Mouse (Mus musculus): ENCODE measurements around the gene Svep1. TPM values are rescaled to one million over a fixed set of nuclear protein-coding genes. Genes with fewer than 3 reads are reported as not detected.

Gene Svep1
- polyA plus RNA-seq, 1 experiment from 2014 or later = 5.7 TPM

GRCm38 (mm10) chr4:58205750-58206114, 927 bp downstream of the Svep1 start:
- Histone ChIP-seq H3K36me3 (ENCODE audit: control insufficient read depth, insufficient read depth, low read length) (no peaks in the 10 kb centered on the region), H3K4me1 (ENCODE audit: control insufficient read depth, insufficient read depth, low read length) (no peaks in the 10 kb centered on the region; the same call in 1 of the 2 replicates), H3K27me3 (ENCODE audit: control insufficient read depth, insufficient read depth, low read length) (peaks cover 11% of the 10 kb centered on the region), H3K27ac (ENCODE audit: low read length) (peak overlapping the region; percentile 79), H3K4me3 (replicated peaks; ENCODE audit: low read length) (peak overlapping the region; percentile 64), H3K9ac (ENCODE audit: low read length) (peak overlapping the region; percentile 82), H3K4me2 (ENCODE audit: low read depth, low read length) (peak overlapping the region; percentile 82), H3K9me3 (replicated peaks; ENCODE audit: control insufficient read depth, low read length) (no peaks in the 10 kb centered on the region)
- peak; percentile 35; the same call in 1 of the 2 replicates for ATAC-seq (ENCODE audit: insufficient read depth, low FRiP score)
- under 1% methylated on average over 31 of the region's 31 CpGs for WGBS

GRCm38 (mm10) chr4:58201703-58202102, 5.0 kb downstream of the Svep1 start:
- Histone ChIP-seq H3K4me2 (ENCODE audit: low read depth, low read length) (no peak overlapping the region), H3K9ac (ENCODE audit: low read length) (no peak overlapping the region), H3K27ac (ENCODE audit: low read length) (no peak overlapping the region), H3K4me3 (replicated peaks; ENCODE audit: low read length) (no peak overlapping the region), H3K27me3 (ENCODE audit: control insufficient read depth, insufficient read depth, low read length) (peaks cover 8% of the 10 kb centered on the region), H3K36me3 (ENCODE audit: control insufficient read depth, insufficient read depth, low read length) (no peaks in the 10 kb centered on the region), H3K9me3 (replicated peaks; ENCODE audit: control insufficient read depth, low read length) (no peaks in the 10 kb centered on the region), H3K4me1 (ENCODE audit: control insufficient read depth, insufficient read depth, low read length) (no peaks in the 10 kb centered on the region; the same call in 1 of the 2 replicates)
- WGBS = 91% methylated on average over 2 of the region's 2 CpGs
- no peak for ATAC-seq (ENCODE audit: insufficient read depth, low FRiP score)

- Histone ChIP-seq H3K4me2 (ENCODE audit: low read depth, low read length) (no peak overlapping the region), H3K4me1 (ENCODE audit: control insufficient read depth, insufficient read depth, low read length) (no peaks in the 10 kb centered on the region; the same call in 1 of the 2 replicates), H3K4me3 (replicated peaks; ENCODE audit: low read length) (no peak overlapping the region), H3K36me3 (ENCODE audit: control insufficient read depth, insufficient read depth, low read length) (no peaks in the 10 kb centered on the region), H3K9ac (ENCODE audit: low read length) (no peak overlapping the region), H3K9me3 (replicated peaks; ENCODE audit: control insufficient read depth, low read length) (peaks cover 6% of the 10 kb centered on the region; the same call in 1 of the 2 replicates), H3K27me3 (ENCODE audit: control insufficient read depth, insufficient read depth, low read length) (peaks cover 4% of the 10 kb centered on the region), H3K27ac (ENCODE audit: low read length) (no peak overlapping the region)
- no peak for ATAC-seq (ENCODE audit: insufficient read depth, low FRiP score)
- WGBS = 54% methylated on average over 4 of the region's 4 CpGs
Observed at GRCm38 (mm10) chr4:58200826-58201225, 5.8 kb downstream of the Svep1 start.

DNA sequence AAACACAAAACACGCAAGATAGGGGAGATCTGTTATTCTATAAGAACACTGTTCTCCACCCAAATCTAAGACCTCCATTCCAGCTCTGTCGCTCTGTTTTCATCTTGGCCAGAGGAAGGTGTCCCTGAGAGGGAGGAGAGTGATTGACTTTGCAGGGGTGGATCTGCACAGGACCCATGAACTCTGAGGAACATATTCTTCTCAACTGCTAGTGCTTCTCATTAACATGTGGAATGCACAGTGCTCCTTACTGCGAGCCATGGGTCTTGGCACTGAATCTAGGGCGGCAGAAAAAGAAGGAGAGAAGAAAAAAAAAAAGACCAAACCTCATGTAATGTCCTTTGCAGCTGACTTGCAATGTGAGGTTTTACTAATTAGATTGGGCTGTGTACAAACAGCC, 9.4 kb downstream of the Svep1 start:
- no peaks in the 10 kb centered on the region for H3K27me3 ChIP-seq (ENCODE audit: control insufficient read depth, insufficient read depth, low read length)
- no peaks in the 10 kb centered on the region for H3K36me3 ChIP-seq (ENCODE audit: control insufficient read depth, insufficient read depth, low read length)
- ATAC-seq (ENCODE audit: insufficient read depth, low FRiP score) = no peak
- no peak overlapping the region for H3K4me3 ChIP-seq (replicated peaks; ENCODE audit: low read length)
- H3K4me1 ChIP-seq (ENCODE audit: control insufficient read depth, insufficient read depth, low read length) = no peaks in the 10 kb centered on the region
- no peak overlapping the region for H3K4me2 ChIP-seq (ENCODE audit: low read depth, low read length)
- H3K9ac ChIP-seq (ENCODE audit: low read length) = no peak overlapping the region
- peaks cover 10% of the 10 kb centered on the region; the same call in 1 of the 2 replicates for H3K9me3 ChIP-seq (replicated peaks; ENCODE audit: control insufficient read depth, low read length)
- WGBS = 76% methylated on average over 4 of the region's 4 CpGs
- no peak overlapping the region for H3K27ac ChIP-seq (ENCODE audit: low read length)

DNA sequence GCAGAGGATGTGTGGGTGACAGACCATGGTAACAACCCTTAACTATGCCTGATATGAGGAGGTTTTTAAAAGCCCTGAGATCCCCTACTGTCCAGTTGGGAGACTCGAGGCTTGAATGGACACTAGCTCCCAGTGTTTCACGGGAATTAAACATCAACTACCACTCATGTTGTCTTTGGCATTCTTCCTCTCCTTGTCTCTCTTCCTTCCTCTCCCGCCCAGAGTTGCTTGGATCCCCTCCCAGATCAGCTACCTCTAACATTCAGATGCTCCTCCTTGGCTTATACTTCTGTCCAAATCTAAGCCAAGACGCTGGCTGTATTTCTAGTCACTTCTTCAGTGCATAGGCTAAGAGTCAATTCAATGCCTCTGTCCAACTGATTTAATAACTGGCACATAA, 9.9 kb downstream of the Svep1 start:
- Histone ChIP-seq H3K4me2 (ENCODE audit: low read depth, low read length) (no peak overlapping the region), H3K4me3 (replicated peaks; ENCODE audit: low read length) (no peak overlapping the region), H3K9me3 (replicated peaks; ENCODE audit: control insufficient read depth, low read length) (peaks cover 10% of the 10 kb centered on the region; the same call in 1 of the 2 replicates), H3K36me3 (ENCODE audit: control insufficient read depth, insufficient read depth, low read length) (no peaks in the 10 kb centered on the region), H3K27ac (ENCODE audit: low read length) (no peak overlapping the region), H3K27me3 (ENCODE audit: control insufficient read depth, insufficient read depth, low read length) (no peaks in the 10 kb centered on the region), H3K4me1 (ENCODE audit: control insufficient read depth, insufficient read depth, low read length) (no peaks in the 10 kb centered on the region), H3K9ac (ENCODE audit: low read length) (no peak overlapping the region)
- no peak for ATAC-seq (ENCODE audit: insufficient read depth, low FRiP score)
- 63% methylated on average over 4 of the region's 4 CpGs for WGBS

DNA sequence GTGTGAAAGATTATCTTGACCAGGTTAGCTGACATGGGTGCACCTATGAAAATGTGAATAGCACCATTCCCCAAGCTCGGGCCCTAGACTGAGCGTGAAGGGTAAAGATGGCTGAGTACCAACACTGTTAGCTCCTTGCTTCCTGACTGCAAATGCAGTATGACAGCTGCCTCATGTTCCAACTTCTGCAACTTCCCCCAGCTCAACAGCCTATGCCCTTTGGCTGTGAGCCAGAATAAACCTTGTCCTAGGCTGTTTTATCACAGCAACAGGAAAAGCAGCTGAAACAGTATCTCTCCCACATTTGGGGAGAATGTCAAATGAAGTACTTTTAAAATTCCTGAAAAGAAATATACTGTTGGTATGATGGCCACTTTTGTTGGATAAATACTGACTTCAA, 10.7 kb downstream of the Svep1 start:
- H3K4me1 ChIP-seq (ENCODE audit: control insufficient read depth, insufficient read depth, low read length) = no peaks in the 10 kb centered on the region
- H3K36me3 ChIP-seq (ENCODE audit: control insufficient read depth, insufficient read depth, low read length) = no peaks in the 10 kb centered on the region
- no peak overlapping the region for H3K27ac ChIP-seq (ENCODE audit: low read length)
- ATAC-seq (ENCODE audit: insufficient read depth, low FRiP score) = no peak
- H3K4me3 ChIP-seq (replicated peaks; ENCODE audit: low read length) = no peak overlapping the region
- H3K27me3 ChIP-seq (ENCODE audit: control insufficient read depth, insufficient read depth, low read length) = no peaks in the 10 kb centered on the region
- H3K4me2 ChIP-seq (ENCODE audit: low read depth, low read length) = no peak overlapping the region
- 86% methylated on average over 2 of the region's 2 CpGs for WGBS
- H3K9ac ChIP-seq (ENCODE audit: low read length) = no peak overlapping the region
- H3K9me3 ChIP-seq (replicated peaks; ENCODE audit: control insufficient read depth, low read length) = peaks cover 10% of the 10 kb centered on the region; the same call in 1 of the 2 replicates

DNA sequence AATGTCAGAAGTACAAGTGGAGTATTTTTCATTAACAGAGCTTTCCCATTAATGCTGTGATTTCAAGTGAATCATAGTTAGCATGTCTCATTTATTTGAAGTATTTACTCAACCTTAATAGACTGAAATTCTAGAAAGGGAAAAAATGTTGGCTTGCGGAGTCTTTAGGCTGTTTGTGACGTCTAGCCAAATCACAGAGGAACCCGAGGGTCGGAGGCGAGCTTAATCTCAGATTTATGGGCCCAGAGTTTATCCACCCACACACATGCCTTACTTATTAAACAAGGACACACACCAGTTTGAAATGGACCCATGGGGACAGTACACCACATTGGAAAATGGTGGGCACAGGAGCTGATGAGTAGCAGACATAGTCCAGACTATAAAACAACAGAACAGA, 17.4 kb downstream of the Svep1 start:
- H3K36me3 ChIP-seq (ENCODE audit: control insufficient read depth, insufficient read depth, low read length) = no peaks in the 10 kb centered on the region
- no peak overlapping the region for H3K4me2 ChIP-seq (ENCODE audit: low read depth, low read length)
- H3K9me3 ChIP-seq (replicated peaks; ENCODE audit: control insufficient read depth, low read length) = no peaks in the 10 kb centered on the region
- WGBS = 56% methylated on average over 5 of the region's 5 CpGs
- ATAC-seq (ENCODE audit: insufficient read depth, low FRiP score) = no peak
- H3K4me1 ChIP-seq (ENCODE audit: control insufficient read depth, insufficient read depth, low read length) = peaks cover 8% of the 10 kb centered on the region
- no peaks in the 10 kb centered on the region for H3K27me3 ChIP-seq (ENCODE audit: control insufficient read depth, insufficient read depth, low read length)
- no peak overlapping the region for H3K27ac ChIP-seq (ENCODE audit: low read length)
- H3K4me3 ChIP-seq (replicated peaks; ENCODE audit: low read length) = no peak overlapping the region
- no peak overlapping the region for H3K9ac ChIP-seq (ENCODE audit: low read length)

- 73% methylated on average over 3 of the region's 3 CpGs for WGBS
- no peak overlapping the region for H3K4me2 ChIP-seq (ENCODE audit: low read depth, low read length)
- H3K27ac ChIP-seq (ENCODE audit: low read length) = peak overlapping the region; percentile 64; the same call in 1 of the 2 replicates
- no peak overlapping the region for H3K4me3 ChIP-seq (replicated peaks; ENCODE audit: low read length)
- H3K27me3 ChIP-seq (ENCODE audit: control insufficient read depth, insufficient read depth, low read length) = no peaks in the 10 kb centered on the region
- H3K4me1 ChIP-seq (ENCODE audit: control insufficient read depth, insufficient read depth, low read length) = peaks cover 10% of the 10 kb centered on the region
- H3K9me3 ChIP-seq (replicated peaks; ENCODE audit: control insufficient read depth, low read length) = no peaks in the 10 kb centered on the region
- no peak for ATAC-seq (ENCODE audit: insufficient read depth, low FRiP score)
- H3K9ac ChIP-seq (ENCODE audit: low read length) = no peak overlapping the region
- no peaks in the 10 kb centered on the region for H3K36me3 ChIP-seq (ENCODE audit: control insufficient read depth, insufficient read depth, low read length)
Observed at GRCm38 (mm10) chr4:58185401-58185800, 21.3 kb downstream of the Svep1 start.

- H3K9me3 ChIP-seq (replicated peaks; ENCODE audit: control insufficient read depth, low read length) = no peaks in the 10 kb centered on the region
- WGBS = 32% methylated on average over 5 of the region's 5 CpGs
- peak; percentile 47; the same call in 1 of the 2 replicates for ATAC-seq (ENCODE audit: insufficient read depth, low FRiP score)
Observed at GRCm38 (mm10) chr4:58184681-58185341, 21.8 kb downstream of the Svep1 start.

More at GRCm38 (mm10) chr4:58184681-58185341, 21.8 kb downstream of the Svep1 start:
- H3K9ac ChIP-seq (ENCODE audit: low read length) = no peak overlapping the region
- no peaks in the 10 kb centered on the region for H3K36me3 ChIP-seq (ENCODE audit: control insufficient read depth, insufficient read depth, low read length)
- H3K4me1 ChIP-seq (ENCODE audit: control insufficient read depth, insufficient read depth, low read length) = peaks cover 10% of the 10 kb centered on the region
- no peak overlapping the region for H3K4me3 ChIP-seq (replicated peaks; ENCODE audit: low read length)
- peak overlapping the region; percentile 64; the same call in 1 of the 2 replicates for H3K27ac ChIP-seq (ENCODE audit: low read length)
- no peak overlapping the region for H3K4me2 ChIP-seq (ENCODE audit: low read depth, low read length)
- H3K27me3 ChIP-seq (ENCODE audit: control insufficient read depth, insufficient read depth, low read length) = no peaks in the 10 kb centered on the region
